Mouse (Mus musculus): ENCODE measurements around the gene Gm9936. TPM values are rescaled to one million over a fixed set of nuclear protein-coding genes. Genes with fewer than 3 reads are reported as not detected.
"Not testable (repeated sequence)": the region's sequence is repeated elsewhere in the genome, so short reads cannot be mapped to it uniquely, and the experiment has no call there.

The Gm9936 gene
- total RNA-seq (2015) (not detected in 2 replicates), total RNA-seq (2017) (not detected in 2 replicates)

DNA sequence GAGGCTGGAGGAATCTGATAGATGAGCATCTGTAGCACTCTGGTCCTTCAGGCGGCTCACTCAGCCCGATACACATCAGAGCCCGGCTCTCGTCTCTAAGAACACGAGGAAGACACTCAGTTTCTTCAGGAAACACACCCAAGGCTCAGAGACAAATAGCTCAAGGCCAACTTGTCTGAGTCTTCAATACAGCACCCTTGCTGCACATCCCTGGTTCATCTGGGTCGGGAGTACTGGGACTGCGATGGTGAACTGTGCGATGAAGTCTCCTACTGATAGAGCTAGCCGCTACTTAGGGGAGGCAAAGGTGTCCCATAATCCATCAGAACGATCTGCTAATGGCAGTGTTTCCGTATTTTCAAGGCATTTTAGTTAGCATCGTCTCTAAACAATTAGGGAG is at the start of gene Gm9936:
Gm9936 (minus strand) TSS at position 101 of the 400 bp plus-strand sequence.
- ATAC-seq (replicated peaks; ENCODE audit: poor library complexity), result no peak

DNA sequence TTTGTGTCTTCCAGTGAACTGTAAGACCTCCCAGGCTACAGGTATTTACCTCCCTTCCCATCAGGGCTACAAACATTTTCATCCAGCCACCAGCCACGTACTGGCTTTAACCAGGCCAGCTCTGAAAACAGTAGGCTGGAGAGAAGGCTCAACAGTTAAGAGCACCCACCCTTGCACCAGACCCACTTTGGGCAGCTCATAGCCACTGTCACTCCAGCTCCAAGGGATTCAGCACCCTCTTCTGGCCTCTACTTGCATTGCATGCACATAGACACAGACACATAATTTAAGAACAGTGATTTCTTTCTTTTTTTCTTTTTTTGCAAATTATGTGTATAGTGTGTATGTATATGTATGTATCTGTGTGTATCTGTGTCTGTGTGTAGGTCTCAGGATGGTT is 43.9 kb upstream of the Gm9936 start:
- ATAC-seq (replicated peaks; ENCODE audit: poor library complexity), result peak; percentile 94

DNA sequence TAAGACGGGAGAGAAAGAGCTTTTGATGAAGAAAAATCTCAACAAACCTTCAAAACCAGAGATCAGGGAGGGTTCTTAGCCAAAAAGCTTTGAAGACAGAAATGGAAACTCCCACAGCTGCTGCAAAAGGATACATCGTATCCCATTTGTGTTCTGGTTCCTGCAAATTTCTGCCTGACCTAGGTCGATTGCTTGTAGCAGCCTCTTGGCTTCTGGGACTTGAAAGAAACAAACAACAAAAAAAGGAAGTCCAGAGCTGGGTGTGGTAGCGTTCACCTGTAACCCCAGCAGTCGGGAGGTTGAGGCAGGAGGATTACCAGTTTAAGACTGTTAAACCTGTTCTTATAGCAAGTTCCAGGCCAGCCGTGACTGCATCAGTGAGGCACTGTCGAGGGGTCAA is 40.4 kb upstream of the Gm9936 start:
- no peak for ATAC-seq (replicated peaks; ENCODE audit: poor library complexity)

DNA sequence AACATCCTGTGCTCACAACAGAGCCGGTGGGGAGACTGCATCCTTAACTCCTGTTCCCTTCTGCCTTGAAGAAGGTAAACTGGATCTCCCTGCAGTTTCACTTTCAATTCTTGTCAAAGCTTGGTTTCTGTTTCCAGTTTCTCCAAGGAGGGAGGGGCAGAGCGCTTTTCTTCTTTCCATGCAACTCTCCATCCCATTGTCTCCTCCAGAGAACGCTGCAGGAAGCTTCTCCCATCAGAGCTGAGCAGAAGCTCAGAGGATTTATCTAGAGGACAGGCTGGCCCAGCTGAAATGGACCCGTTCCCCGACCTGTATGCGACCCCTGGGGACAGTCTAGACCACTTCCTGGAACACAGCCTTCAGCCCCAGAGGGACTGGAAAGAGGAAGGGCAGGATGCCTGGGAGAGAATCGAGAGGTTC is 38.9 kb upstream of the Gm9936 start:
- peak; percentile 63 for ATAC-seq (replicated peaks; ENCODE audit: poor library complexity)

DNA sequence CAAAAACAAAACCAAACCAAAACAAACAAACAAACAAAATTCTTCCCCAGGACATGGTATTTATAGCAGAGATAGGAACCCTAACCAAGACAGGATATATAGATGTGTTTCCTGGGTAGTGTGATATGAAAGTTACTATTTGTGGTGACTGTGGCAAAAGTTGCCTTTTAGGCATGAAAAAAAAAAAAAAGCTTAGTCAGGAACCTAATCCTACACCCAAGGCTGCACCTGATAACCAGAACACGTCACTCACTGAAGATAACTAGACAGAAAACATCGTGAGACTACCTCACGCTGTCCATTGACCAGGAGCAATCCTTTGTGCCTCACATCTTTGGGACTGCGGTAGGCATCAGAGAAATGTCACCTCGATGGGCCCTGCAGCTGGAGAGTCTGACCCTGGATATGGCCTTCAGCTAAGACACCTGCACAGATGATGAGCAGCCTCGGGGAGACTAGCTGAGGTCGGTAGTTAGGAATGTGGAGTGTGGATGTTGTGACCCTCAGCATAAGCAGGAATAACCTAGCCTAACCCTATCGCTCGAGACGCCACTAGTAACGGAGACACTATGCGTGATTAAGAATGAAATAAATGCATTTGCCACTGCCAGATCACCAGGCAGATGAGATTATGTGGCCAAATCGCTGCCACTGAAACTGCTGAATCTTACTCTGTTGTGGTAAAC is 38.3 kb upstream of the Gm9936 start, which contains the start of gene Oasl2:
Oasl2 (plus strand) TSS at position 249 of the 686 bp plus-strand sequence.
- peak; percentile 74 for ATAC-seq (replicated peaks; ENCODE audit: poor library complexity)

- ATAC-seq (replicated peaks; ENCODE audit: poor library complexity), result no peak
These were observed 37.1 kb upstream of the Gm9936 start for GRCm38 (mm10) chr5:114895542-114895941.

DNA sequence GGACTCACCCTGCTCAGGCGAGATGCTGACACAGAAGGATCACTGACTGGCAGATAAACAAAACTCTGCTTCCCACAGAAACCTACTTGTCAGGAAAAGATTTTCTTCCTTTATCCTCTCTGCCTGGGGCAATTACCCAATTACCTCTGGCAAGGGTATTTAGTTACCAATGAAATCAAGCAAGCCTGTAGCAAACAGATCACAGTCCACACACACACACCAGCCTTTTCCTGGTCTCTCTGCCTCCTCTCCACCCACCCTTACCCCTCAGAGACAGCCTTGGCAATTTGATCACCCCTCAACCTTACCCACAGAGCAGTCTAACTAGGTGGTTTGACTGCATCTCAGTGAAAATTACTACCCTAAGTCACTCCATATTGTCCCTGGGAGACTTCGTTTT is 30.5 kb upstream of the Gm9936 start:
- ATAC-seq (replicated peaks; ENCODE audit: poor library complexity), result no peak

GRCm38 (mm10) chr5:114886801-114887200 is 28.3 kb upstream of the Gm9936 start:
- no peak for ATAC-seq (replicated peaks; ENCODE audit: poor library complexity)

DNA sequence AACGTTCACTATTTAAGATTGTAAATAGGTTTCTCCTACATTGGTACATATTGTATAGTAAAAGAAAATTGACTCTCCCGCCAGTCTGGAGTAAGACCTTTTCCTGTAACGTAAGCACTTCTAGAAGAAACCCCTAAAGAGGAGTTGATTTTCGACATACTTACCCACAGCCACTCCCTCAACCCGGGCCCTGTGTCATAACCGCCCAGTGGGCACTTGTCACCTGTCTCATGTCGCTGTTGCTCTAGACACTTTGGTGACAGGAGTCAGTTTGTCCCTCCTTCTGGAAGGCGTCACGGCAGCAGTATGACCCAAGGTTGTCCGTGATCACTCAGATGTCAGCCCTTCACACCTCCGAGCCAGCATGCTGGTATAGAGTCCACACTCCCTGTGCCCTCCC is 24.5 kb upstream of the Gm9936 start:
- peak; percentile 92 for ATAC-seq (replicated peaks; ENCODE audit: poor library complexity)

DNA sequence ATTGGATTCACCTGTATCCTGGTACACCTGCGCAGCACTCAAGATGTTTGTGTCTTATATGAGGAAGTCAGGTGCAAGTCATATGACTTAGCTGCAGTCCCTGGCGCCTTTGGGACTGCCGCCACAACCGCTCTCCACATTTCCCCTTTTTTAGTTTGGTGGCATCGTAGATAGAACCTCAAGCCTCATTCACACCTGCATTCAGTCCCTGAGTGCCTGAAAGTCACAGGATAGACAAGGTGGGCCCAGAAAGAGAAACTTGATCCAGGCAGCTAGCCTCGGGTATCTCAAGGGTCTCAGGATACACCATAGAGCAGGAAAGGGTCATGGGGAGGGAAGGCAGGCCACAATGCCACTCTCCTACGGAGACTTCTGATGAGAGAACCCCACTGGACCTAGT is 23.8 kb upstream of the Gm9936 start:
- not testable (repeated sequence) for ATAC-seq (replicated peaks; ENCODE audit: poor library complexity)

- ATAC-seq (replicated peaks; ENCODE audit: poor library complexity), result no peak
These were observed 20.9 kb upstream of the Gm9936 start for GRCm38 (mm10) chr5:114879399-114879798.

DNA sequence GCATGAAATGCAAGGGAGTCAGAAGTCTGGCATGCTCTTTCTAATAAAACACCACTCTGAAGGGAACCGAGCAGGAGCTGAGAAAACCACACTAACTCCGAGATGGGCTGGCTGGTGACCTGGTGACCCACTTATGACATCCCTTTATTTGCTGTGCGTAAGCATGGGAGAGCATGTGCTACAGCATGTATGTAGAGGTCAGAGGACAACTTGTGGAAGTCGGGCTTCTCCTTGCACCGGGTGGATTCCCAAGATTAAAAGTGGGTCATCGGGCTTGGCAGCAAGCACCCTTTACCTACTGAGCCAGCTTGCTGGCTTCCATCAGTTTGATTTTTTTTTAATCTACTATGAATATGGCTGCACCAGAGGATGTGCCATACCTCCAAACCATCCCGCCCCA is 19.0 kb upstream of the Gm9936 start:
- no peak for ATAC-seq (replicated peaks; ENCODE audit: poor library complexity)

DNA sequence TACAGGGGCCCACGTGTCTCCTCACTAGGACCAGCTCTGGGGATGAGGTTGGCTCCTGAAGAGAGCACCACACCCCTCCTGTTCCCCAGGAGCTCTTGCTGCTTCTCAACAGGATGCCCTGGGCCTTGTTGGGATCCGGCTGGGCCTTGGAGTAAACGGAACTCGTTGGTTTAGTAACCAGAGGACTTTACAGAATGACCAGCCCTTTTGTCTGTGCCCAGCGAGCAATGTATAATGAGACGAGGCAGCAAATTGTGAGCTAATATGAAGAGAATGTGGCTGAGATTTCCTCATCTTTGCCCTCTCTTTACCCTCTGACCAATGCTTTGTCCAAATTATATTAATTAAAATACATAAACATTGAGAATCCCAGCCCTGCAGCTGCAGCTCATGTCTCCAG is 17.8 kb upstream of the Gm9936 start:
- no peak for ATAC-seq (replicated peaks; ENCODE audit: poor library complexity)

GRCm38 (mm10) chr5:114875858-114876257 is 17.4 kb upstream of the Gm9936 start:
- ATAC-seq (replicated peaks; ENCODE audit: poor library complexity), result peak; percentile 70

DNA sequence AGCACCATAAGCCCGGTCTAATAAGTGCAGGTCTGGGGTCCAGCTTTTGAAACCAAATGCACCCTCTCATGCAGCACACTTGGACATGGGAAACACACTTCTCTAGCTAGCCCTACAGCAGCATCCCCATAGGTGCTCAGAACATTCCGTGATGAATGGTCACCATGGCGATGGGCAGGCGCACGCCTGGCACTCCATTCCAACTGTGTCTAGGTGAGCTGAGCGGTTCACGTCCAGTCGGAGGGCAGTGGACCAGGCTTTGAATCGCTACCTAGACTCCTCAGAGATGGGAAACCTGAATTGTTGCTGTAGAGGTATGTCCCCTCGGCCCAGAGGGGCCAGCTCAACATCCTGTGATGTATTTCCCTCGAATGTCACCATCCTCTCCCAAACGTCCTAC is 6.8 kb upstream of the Gm9936 start:
- no peak for ATAC-seq (replicated peaks; ENCODE audit: poor library complexity)

DNA sequence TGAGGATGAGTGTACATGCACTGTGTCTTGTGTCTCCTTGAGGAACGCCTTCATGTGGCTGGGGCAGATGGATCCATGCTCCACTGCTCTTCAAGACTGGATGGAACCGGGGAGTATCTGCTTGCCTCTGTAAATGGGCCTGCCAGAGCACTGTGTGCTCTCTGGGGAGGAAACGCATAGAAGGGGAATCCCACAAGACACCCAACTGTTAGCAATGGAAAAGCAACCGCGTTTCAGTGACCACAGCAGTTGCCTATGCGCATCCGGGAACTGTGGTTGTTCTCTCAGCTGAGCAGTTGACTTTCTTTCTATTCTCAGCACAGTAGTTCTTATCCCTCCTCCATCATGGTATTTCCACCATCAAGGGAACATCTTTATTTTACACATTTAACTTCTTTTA is 6.3 kb upstream of the Gm9936 start:
- no peak for ATAC-seq (replicated peaks; ENCODE audit: poor library complexity)

DNA sequence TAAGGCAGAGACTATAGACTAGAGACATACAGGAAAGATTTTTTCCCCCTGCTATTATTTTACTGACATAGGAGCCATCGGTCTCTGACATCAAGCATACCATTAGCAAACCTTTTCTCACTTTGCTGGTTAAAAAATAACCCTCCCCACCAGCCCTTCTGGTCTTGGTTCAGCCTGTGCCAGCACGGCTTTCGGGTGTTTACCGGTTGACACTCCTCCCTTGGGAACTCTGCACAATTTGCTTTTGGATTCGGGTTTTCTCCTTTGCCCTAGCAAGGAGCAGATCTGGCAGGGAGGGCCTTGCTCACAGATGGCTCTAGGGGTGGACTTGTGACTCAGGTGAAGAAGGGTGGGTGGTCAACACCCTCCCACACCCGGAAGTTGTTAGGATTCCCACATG is 3.2 kb upstream of the Gm9936 start:
- no peak for ATAC-seq (replicated peaks; ENCODE audit: poor library complexity)

DNA sequence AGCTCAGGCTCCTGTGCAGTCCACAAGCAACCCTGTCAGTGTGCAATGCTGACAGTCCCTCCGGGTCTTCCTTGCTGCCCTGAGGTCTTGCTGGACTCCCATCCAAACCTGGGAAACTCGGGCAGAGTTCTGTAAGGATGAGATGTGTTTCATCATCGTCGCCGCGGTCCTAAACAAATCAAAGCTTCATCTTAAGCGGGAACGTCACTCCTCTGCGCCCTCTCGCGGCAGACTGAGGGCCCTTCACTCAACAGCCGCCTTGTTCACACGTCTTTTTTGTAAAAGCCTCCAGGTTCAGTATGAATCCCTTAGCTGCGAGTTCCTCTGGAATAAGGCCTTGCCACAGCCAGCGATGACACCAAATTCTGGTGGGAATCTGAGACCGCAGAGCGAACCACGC is 771 bp upstream of the Gm9936 start:
- peak; percentile 87 for ATAC-seq (replicated peaks; ENCODE audit: poor library complexity)

DNA sequence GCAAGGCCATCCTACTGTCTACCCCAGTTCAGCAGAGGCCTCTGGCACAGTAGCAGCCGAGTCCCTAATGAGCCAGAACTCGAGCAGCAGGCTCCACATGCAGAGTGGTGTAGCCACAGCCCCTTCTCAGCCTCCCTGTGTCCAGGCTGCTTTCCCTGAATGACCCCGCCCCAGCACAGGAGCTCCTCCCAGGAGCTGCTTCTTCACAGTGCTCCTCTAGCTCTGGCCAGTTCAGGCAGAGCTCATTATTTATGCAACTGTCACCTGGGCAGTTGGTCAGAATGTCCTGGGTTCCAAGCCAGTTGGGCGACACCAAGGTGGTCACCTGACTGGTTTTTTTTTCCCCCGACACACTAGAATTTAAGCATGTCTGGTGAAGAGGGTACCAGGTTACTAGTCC is 5.1 kb downstream of the Gm9936 start, which contains the start of gene 4930519G04Rik:
4930519G04Rik (plus strand) TSS at position 301 of the 400 bp plus-strand sequence.
- not testable (repeated sequence) for ATAC-seq (replicated peaks; ENCODE audit: poor library complexity)

GRCm38 (mm10) chr5:114851565-114852236 is 6.8 kb downstream of the Gm9936 start:
- no peak for ATAC-seq (replicated peaks; ENCODE audit: poor library complexity)

GRCm38 (mm10) chr5:114844371-114844770 is 14.1 kb downstream of the Gm9936 start:
- ATAC-seq (replicated peaks; ENCODE audit: poor library complexity), result not testable (repeated sequence)

DNA sequence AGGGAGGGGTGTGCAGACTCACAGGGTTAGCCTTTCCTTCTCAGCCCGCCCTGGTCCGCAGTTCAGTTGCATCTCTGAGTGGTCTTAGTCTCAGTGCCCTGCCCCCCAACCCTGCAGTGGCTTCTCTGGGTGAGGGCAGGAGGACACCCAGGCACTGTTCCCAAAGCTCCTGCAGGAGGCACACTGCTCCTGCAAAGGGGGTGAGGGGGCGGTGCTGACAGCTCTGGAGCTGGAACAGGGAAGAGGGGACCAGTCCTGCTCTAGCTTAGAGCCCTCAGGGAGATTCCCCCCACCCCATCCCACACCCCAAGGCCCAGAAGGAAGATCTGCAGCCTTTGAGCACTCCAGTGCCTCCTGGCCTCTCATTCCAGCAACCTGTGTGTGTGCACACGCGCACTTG is 15.8 kb downstream of the Gm9936 start:
- ATAC-seq (replicated peaks; ENCODE audit: poor library complexity), result no peak

Data from megakaryocyte progenitor cell, adult 5-6 weeks (primary cell).